Mouse (Mus musculus): ENCODE measurements around the gene Ccdc6.

DNA sequence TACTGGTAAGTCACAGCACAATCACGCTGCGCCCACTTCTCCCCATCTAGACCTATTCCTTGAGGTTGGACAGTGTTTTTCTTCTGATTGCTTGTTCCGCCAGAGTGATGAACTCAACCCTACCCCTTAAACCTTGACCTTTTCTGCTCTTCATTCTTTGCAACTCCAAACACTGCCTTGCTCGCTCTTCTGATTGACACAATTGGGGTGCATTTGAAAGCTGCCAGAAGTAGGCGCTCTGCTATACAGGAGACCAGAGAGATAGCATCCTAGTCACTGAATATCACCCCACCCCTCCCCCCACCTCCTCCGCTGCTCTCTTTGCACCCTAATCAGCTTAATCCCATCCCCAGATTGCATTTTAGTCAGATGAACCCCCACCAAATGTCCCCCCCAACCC, 27.6 kb upstream of the Ccdc6 start:
- TF ChIP-seq GATA1 (IDR thresholded peaks at IDR 0.05; ENCODE audit: borderline replicate concordance, low read length) (no peak), FLI1 (IDR thresholded peaks at IDR 0.05; ENCODE audit: low read length) (no peak)
